Mouse (Mus musculus) cortical plate, adult 2 months (tissue): ENCODE measurements at regions not wholly inside any gene's neighbourhood (a gene's known extent, or its start where the extent isn't known, plus 50 kb on each side); places are given as distances from the start of the nearest gene placed in this dataset.

Source experiments
- H3K27ac ChIP-seq: fragments of 200-500 bp; 2 replicates; pipeline ENCODE4 v1.5.1; 2012; ENCODE audit warnings: low read length, control low read depth, inconsistent platforms; ENCODE audit not compliant: insufficient read depth
- H3K4me1 ChIP-seq: fragments of 200-500 bp; 2 replicates; pipeline ENCODE4 v1.6.1; 2011; ENCODE audit warnings: low read length; ENCODE audit not compliant: control insufficient read depth, insufficient read depth
- H3K4me3 ChIP-seq: fragments of 200-500 bp; 2 replicates; pipeline ENCODE4 v1.5.1; 2011; ENCODE audit warnings: mild to moderate bottlenecking, low read length, control low read depth; ENCODE audit not compliant: insufficient read depth
- CTCF ChIP-seq: fragments of 200-500 bp; IDR thresholded peaks from 2 replicates; pipeline ENCODE4 v1.5.1; 2011; ENCODE audit warnings: mild to moderate bottlenecking, control low read depth, low read length; ENCODE audit not compliant: insufficient read depth; ENCODE audit errors: extremely low read depth
- POLR2A ChIP-seq: fragments of 200-500 bp; IDR thresholded peaks from 2 replicates; pipeline ENCODE4 v1.6.1; 2011; ENCODE audit warnings: mild to moderate bottlenecking, low read length, control low read depth; ENCODE audit not compliant: insufficient read depth; ENCODE audit errors: extremely low read depth

GRCm38 (mm10) chr14:72294631-72295030, 197.0 kb downstream of the Gm9195 start:
- peaks cover 2% of the 10 kb centered on the region; the same call in 1 of the 2 replicates for H3K4me1 ChIP-seq
- no peak overlapping the region for H3K27ac ChIP-seq
- TF ChIP-seq POLR2A = no peak
- no peak for TF ChIP-seq CTCF
- H3K4me3 ChIP-seq = no peak overlapping the region

GRCm38 (mm10) chr14:72293677-72294387, 197.8 kb downstream of the Gm9195 start:
- Histone ChIP-seq H3K4me3 (no peak overlapping the region), H3K4me1 (peaks cover 2% of the 10 kb centered on the region; the same call in 1 of the 2 replicates), H3K27ac (no peak overlapping the region)
- TF ChIP-seq CTCF (no peak), POLR2A (no peak)

- no peak overlapping the region for H3K27ac ChIP-seq
- peaks cover 2% of the 10 kb centered on the region; the same call in 1 of the 2 replicates for H3K4me1 ChIP-seq
- TF ChIP-seq POLR2A = no peak
- TF ChIP-seq CTCF = no peak
- H3K4me3 ChIP-seq = no peak overlapping the region
Observed at GRCm38 (mm10) chr14:72292656-72293299, 198.9 kb downstream of the Gm9195 start.

- TF ChIP-seq POLR2A (no peak), CTCF (no peak)
Observed at GRCm38 (mm10) chr14:72277309-72277708, 214.3 kb downstream of the Gm9195 start.

GRCm38 (mm10) chr14:72259255-72259654, 232.4 kb downstream of the Gm9195 start:
- TF ChIP-seq CTCF (no peak), POLR2A (no peak)
- Histone ChIP-seq H3K4me3 (no peak overlapping the region), H3K27ac (no peak overlapping the region), H3K4me1 (no peaks in the 10 kb centered on the region)

More at GRCm38 (mm10) chr14:72277309-72277708, 214.3 kb downstream of the Gm9195 start:
- H3K4me1 ChIP-seq = no peaks in the 10 kb centered on the region
- H3K27ac ChIP-seq = no peak overlapping the region
- H3K4me3 ChIP-seq = no peak overlapping the region

- no peak overlapping the region for H3K4me3 ChIP-seq
Observed at GRCm38 (mm10) chr14:72241872-72242271, 249.8 kb downstream of the Gm9195 start.

GRCm38 (mm10) chr14:72240272-72240671, 251.4 kb downstream of the Gm9195 start:
- Histone ChIP-seq H3K27ac (no peak overlapping the region), H3K4me3 (no peak overlapping the region), H3K4me1 (no peaks in the 10 kb centered on the region)
- TF ChIP-seq CTCF (no peak), POLR2A (no peak)

More at GRCm38 (mm10) chr14:72241872-72242271, 249.8 kb downstream of the Gm9195 start:
- Histone ChIP-seq H3K27ac (no peak overlapping the region), H3K4me1 (no peaks in the 10 kb centered on the region)
- no peak for TF ChIP-seq CTCF
- TF ChIP-seq POLR2A = no peak

GRCm38 (mm10) chr14:72238344-72238743, 253.3 kb downstream of the Gm9195 start:
- TF ChIP-seq CTCF (no peak), POLR2A (no peak)
- no peak overlapping the region for H3K27ac ChIP-seq
- H3K4me1 ChIP-seq = peaks cover 2% of the 10 kb centered on the region
- no peak overlapping the region for H3K4me3 ChIP-seq

GRCm38 (mm10) chr14:72234234-72235075, 257.2 kb downstream of the Gm9195 start:
- Histone ChIP-seq H3K27ac (no peak overlapping the region), H3K4me1 (peaks cover 2% of the 10 kb centered on the region), H3K4me3 (no peak overlapping the region)
- no peak for TF ChIP-seq CTCF
- TF ChIP-seq POLR2A = no peak

GRCm38 (mm10) chr14:72227853-72228252, 263.8 kb downstream of the Gm9195 start:
- TF ChIP-seq POLR2A = no peak
- TF ChIP-seq CTCF = no peak
- no peak overlapping the region for H3K4me3 ChIP-seq
- H3K4me1 ChIP-seq = no peaks in the 10 kb centered on the region
- no peak overlapping the region for H3K27ac ChIP-seq

- Histone ChIP-seq H3K27ac (no peak overlapping the region), H3K4me3 (no peak overlapping the region), H3K4me1 (no peaks in the 10 kb centered on the region)
- TF ChIP-seq POLR2A (no peak), CTCF (no peak)
Observed at GRCm38 (mm10) chr14:72227441-72227840, 264.2 kb downstream of the Gm9195 start.
